Mouse (Mus musculus): ENCODE measurements around the gene Polg2. TPM values are rescaled to one million over a fixed set of nuclear protein-coding genes. Genes with fewer than 3 reads are reported as not detected.

Gene Polg2
- total and polyA plus RNA-seq, 3 experiments: 6.3 to 10.7 TPM; not detected in 1

DNA sequence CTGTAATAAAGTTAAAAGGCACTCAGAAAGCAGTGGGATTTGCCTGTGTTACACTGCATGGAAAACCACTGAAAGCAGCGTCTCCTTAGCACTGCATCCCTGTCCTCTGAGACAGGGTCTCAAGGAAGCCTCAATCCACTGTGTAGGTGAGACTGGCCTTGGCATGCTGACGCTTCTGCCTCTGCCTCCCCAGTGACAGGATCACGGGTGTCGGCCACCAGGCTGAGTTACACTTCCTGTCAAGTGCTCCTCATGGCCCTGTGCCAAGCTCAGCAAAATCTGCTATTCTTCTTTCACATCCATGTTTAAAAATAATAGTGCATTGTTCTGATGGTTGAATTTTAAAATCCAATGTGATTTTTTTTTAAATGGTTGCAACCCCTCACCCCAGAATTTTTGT is 41.6 kb upstream of the Polg2 start:
- Histone ChIP-seq H3K9ac (ENCODE audit: control insufficient read depth, low read depth, low read length, poor library complexity, severe bottlenecking) (no peak overlapping the region), H3K27ac (ENCODE audit: control insufficient read depth, low read depth, low read length) (no peak overlapping the region), H3K4me3 (ENCODE audit: control insufficient read depth in 1 of 2, insufficient read depth in 1 of 2, low read depth in 2 of 2, low read length in 2 of 2) (no peak overlapping the region), H3K9me3 (replicated peaks; ENCODE audit: insufficient read depth, low read length) (no peaks in the 10 kb centered on the region), H3K27me3 (ENCODE audit: control insufficient read depth in 1 of 2, insufficient read depth in 2 of 2, low read length in 2 of 2) (no peaks in the 10 kb centered on the region), H3K4me1 (ENCODE audit: control insufficient read depth in 1 of 2, insufficient read depth in 2 of 2, low read length in 2 of 2) (peaks cover 0 to 2% of the 10 kb centered on the region in 2 experiments; a peak in 1 of 4 replicates), H3K79me2 (ENCODE audit: control insufficient read depth, insufficient read depth, low read length, poor library complexity) (no peaks in the 10 kb centered on the region), H3K36me3 (ENCODE audit: control insufficient read depth in 1 of 2, insufficient read depth in 2 of 2, low read length in 2 of 2) (peaks cover 5 to 11% of the 10 kb centered on the region in 2 experiments; a peak in 3 of 4 replicates)
- 0 out of 2 replicates have a peak, but pooled peaks have one; percentile 28 for TF ChIP-seq MAX (IDR thresholded peaks at IDR 0.05; ENCODE audit: low read length)
- TF ChIP-seq USF1 (IDR thresholded peaks at IDR 0.05; ENCODE audit: low read depth, low read length): peak; percentile 56; the same call in 1 of the 2 replicates
- TF ChIP-seq TBP (IDR thresholded peaks at IDR 0.05; ENCODE audit: low read depth, low read length): no peak
- TF ChIP-seq KAT2A (conservative IDR thresholded peaks at IDR 0.05; ENCODE audit: low read depth, low read length): no peak
- TF ChIP-seq ZKSCAN1 (IDR thresholded peaks at IDR 0.05; ENCODE audit: low read depth, low read length): no peak
- no peak for TF ChIP-seq HCFC1 (IDR thresholded peaks at IDR 0.05; ENCODE audit: low read depth, low read length)
- no peak for TF ChIP-seq MYC (IDR thresholded peaks at IDR 0.05; ENCODE audit: low read depth, low read length)
- peak; percentile 66 for DNase-seq (ENCODE audit: low read depth, low spot score)

DNA sequence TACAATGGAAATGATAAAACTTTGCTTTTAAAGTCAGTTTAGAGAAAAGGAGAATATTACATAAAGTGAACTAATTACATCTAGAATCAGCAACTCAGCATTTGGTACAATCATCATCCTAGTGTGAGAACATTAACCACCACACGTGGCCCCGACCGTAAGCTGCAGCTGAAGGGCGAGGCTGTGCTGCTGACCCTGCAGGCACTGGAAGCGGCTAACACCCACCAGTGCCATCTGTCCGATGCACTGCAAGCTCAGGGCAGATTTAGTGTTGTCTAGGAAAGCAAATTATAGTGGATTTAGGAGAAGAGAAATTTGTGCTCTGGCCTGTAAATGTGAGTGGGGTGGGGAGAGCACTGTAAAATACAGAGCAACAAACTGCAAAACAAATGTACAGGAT is 40.9 kb upstream of the Polg2 start:
- Histone ChIP-seq H3K4me1 (ENCODE audit: control insufficient read depth in 1 of 2, insufficient read depth in 2 of 2, low read length in 2 of 2) (peaks cover 0 to 2% of the 10 kb centered on the region in 2 experiments; a peak in 1 of 4 replicates), H3K9me3 (replicated peaks; ENCODE audit: insufficient read depth, low read length) (no peaks in the 10 kb centered on the region), H3K27me3 (ENCODE audit: control insufficient read depth in 1 of 2, insufficient read depth in 2 of 2, low read length in 2 of 2) (no peaks in the 10 kb centered on the region), H3K4me3 (ENCODE audit: control insufficient read depth in 1 of 2, insufficient read depth in 1 of 2, low read depth in 2 of 2, low read length in 2 of 2) (no peak overlapping the region), H3K9ac (ENCODE audit: control insufficient read depth, low read depth, low read length, poor library complexity, severe bottlenecking) (no peak overlapping the region), H3K27ac (ENCODE audit: control insufficient read depth, low read depth, low read length) (no peak overlapping the region), H3K36me3 (ENCODE audit: control insufficient read depth in 1 of 2, insufficient read depth in 2 of 2, low read length in 2 of 2) (peaks cover 5 to 11% of the 10 kb centered on the region in 2 experiments; a peak in 3 of 4 replicates), H3K79me2 (ENCODE audit: control insufficient read depth, insufficient read depth, low read length, poor library complexity) (no peaks in the 10 kb centered on the region)
- TF ChIP-seq USF1 (IDR thresholded peaks at IDR 0.05; ENCODE audit: low read depth, low read length) (no peak), NELFE (IDR thresholded peaks at IDR 0.05; ENCODE audit: low read depth, low read length) (no peak), GATA1 (IDR thresholded peaks at IDR 0.05; ENCODE audit: low read depth, low read length) (no peak)
- DNase-seq (ENCODE audit: low read depth, low spot score): no peak

DNA sequence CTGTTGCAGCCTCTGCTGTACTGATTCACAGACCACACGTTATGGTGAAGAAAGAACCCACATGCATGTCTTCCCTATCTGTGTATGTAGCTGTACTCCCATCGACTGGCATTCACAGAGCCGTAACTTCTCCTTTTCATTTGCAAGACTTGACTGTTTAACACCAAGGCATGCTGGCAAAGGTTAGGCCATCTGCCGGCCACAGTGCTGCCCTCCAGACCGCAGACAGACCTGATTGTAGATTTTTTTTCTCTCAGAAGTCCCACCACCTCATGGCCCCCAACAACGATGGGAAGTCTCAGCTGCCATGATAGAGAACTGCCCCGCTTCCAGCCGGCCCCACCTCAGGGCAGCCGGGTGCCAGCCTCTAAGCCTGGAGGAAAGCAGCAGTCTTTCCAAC is 40.3 kb upstream of the Polg2 start:
- Histone ChIP-seq H3K4me1 (ENCODE audit: control insufficient read depth in 1 of 2, insufficient read depth in 2 of 2, low read length in 2 of 2) (peaks cover 0 to 2% of the 10 kb centered on the region in 2 experiments; a peak in 1 of 4 replicates), H3K27ac (ENCODE audit: control insufficient read depth, low read depth, low read length) (no peak overlapping the region), H3K4me3 (ENCODE audit: control insufficient read depth in 1 of 2, insufficient read depth in 1 of 2, low read depth in 2 of 2, low read length in 2 of 2) (no peak overlapping the region), H3K9ac (ENCODE audit: control insufficient read depth, low read depth, low read length, poor library complexity, severe bottlenecking) (no peak overlapping the region), H3K79me2 (ENCODE audit: control insufficient read depth, insufficient read depth, low read length, poor library complexity) (no peaks in the 10 kb centered on the region), H3K36me3 (ENCODE audit: control insufficient read depth in 1 of 2, insufficient read depth in 2 of 2, low read length in 2 of 2) (peaks cover 5 to 11% of the 10 kb centered on the region in 2 experiments; a peak in 3 of 4 replicates), H3K9me3 (replicated peaks; ENCODE audit: insufficient read depth, low read length) (no peaks in the 10 kb centered on the region), H3K27me3 (ENCODE audit: control insufficient read depth in 1 of 2, insufficient read depth in 2 of 2, low read length in 2 of 2) (no peaks in the 10 kb centered on the region)
- TF ChIP-seq MYB (IDR thresholded peaks at IDR 0.05; ENCODE audit: low read depth, low read length) (no peak), CHD2 (IDR thresholded peaks at IDR 0.05; ENCODE audit: low read length) (no peak)
- peak; percentile 26 for DNase-seq (ENCODE audit: low read depth, low spot score)

Measured in MEL (cell line).